Mouse (Mus musculus): ENCODE measurements at regions not wholly inside any gene's neighbourhood (a gene's known extent, or its start where the extent isn't known, plus 50 kb on each side); places are given as distances from the start of the nearest gene placed in this dataset.

- peaks cover 49% of the 10 kb centered on the region for H3K4me1 ChIP-seq
- H3K27ac ChIP-seq, result peak overlapping the region; percentile 38
Observed at GRCm38 (mm10) chr11:32902923-32903322, 78.5 kb upstream of the Smim23 start.

DNA sequence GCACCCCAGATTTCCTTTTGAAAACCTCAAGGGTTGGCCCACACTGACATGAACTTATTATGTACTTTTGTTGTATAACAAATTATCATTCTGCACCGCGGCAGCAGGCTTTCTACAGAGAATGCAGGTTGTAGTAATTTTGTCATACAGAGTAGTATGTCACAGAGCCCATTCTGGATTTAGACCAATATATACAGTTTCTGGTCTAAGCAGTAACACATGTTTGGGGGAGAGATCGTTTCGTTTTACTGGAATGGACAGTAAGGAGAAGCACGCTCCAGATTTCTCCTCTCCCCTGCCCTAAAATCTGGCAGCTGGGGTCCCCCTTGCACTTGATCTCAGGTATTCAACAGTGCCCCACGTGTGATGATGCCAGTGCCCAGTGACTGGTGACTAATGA, 76.0 kb upstream of the Smim23 start:
- no peak for ATAC-seq (ENCODE audit: insufficient number of reproducible peaks, low FRiP score, low TSS enrichment, low read depth)
- Histone ChIP-seq H3K27me3 (no peaks in the 10 kb centered on the region; the same call in 1 of the 2 replicates), H3K4me1 (peaks cover 43% of the 10 kb centered on the region), H3K27ac (peak overlapping the region; percentile 55), H3K9ac (no peak overlapping the region), H3K36me3 (no peaks in the 10 kb centered on the region), H3K9me3 (no peaks in the 10 kb centered on the region), H3K4me3 (no peak overlapping the region), H3K4me2 (0 out of 2 replicates have a peak overlapping the region, but pooled peaks have one; percentile 26)
- WGBS, result 23% methylated on average over 6 of the region's 6 CpGs

More at GRCm38 (mm10) chr11:32902923-32903322, 78.5 kb upstream of the Smim23 start:
- Histone ChIP-seq H3K9ac (no peak overlapping the region), H3K36me3 (no peaks in the 10 kb centered on the region), H3K4me2 (no peak overlapping the region), H3K27me3 (no peaks in the 10 kb centered on the region; the same call in 1 of the 2 replicates), H3K4me3 (no peak overlapping the region), H3K9me3 (no peaks in the 10 kb centered on the region)
- no peak for ATAC-seq (ENCODE audit: insufficient number of reproducible peaks, low FRiP score, low TSS enrichment, low read depth)
- 20% methylated on average over 7 of the region's 10 CpGs for WGBS

- 25% methylated on average over 13 of the region's 13 CpGs for WGBS
- Histone ChIP-seq H3K9ac (no peak overlapping the region), H3K36me3 (no peaks in the 10 kb centered on the region), H3K27ac (peak overlapping the region; percentile 55), H3K4me2 (peak overlapping the region; percentile 26; the same call in 1 of the 2 replicates), H3K4me1 (peaks cover 43% of the 10 kb centered on the region), H3K4me3 (no peak overlapping the region), H3K9me3 (no peaks in the 10 kb centered on the region), H3K27me3 (no peaks in the 10 kb centered on the region; the same call in 1 of the 2 replicates)
- ATAC-seq (ENCODE audit: insufficient number of reproducible peaks, low FRiP score, low TSS enrichment, low read depth), result peak; percentile 44; the same call in 1 of the 2 replicates
Observed at GRCm38 (mm10) chr11:32899604-32900216, 75.3 kb upstream of the Smim23 start.

DNA sequence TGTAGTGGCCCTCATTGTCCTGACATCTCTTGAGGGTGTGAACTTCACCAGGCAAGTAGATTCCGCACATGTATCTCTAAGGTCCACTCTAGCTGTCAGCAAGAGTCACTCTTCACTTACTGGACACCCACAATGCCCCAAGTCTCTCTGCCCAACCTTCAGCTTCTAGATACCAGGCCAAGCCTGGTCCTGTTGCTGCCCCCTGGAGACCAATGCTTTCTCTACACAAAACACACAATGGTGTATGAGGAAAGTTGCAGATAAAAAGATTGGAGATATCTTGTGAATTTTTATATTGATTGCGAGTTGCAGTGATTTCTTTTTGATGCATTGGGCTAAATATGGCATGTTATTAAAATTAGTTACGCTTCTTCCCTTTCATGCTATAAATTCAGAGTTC, 71.0 kb upstream of the Smim23 start:
- no peaks in the 10 kb centered on the region for H3K36me3 ChIP-seq
- H3K4me3 ChIP-seq, result no peak overlapping the region
- H3K9ac ChIP-seq, result no peak overlapping the region
- no peak overlapping the region for H3K27ac ChIP-seq
- peaks cover 22% of the 10 kb centered on the region for H3K4me1 ChIP-seq
- ATAC-seq (ENCODE audit: insufficient number of reproducible peaks, low FRiP score, low TSS enrichment, low read depth), result no peak
- H3K9me3 ChIP-seq, result no peaks in the 10 kb centered on the region
- no peak overlapping the region for H3K4me2 ChIP-seq
- WGBS, result 78% methylated on average over 3 of the region's 3 CpGs
- H3K27me3 ChIP-seq, result no peaks in the 10 kb centered on the region

DNA sequence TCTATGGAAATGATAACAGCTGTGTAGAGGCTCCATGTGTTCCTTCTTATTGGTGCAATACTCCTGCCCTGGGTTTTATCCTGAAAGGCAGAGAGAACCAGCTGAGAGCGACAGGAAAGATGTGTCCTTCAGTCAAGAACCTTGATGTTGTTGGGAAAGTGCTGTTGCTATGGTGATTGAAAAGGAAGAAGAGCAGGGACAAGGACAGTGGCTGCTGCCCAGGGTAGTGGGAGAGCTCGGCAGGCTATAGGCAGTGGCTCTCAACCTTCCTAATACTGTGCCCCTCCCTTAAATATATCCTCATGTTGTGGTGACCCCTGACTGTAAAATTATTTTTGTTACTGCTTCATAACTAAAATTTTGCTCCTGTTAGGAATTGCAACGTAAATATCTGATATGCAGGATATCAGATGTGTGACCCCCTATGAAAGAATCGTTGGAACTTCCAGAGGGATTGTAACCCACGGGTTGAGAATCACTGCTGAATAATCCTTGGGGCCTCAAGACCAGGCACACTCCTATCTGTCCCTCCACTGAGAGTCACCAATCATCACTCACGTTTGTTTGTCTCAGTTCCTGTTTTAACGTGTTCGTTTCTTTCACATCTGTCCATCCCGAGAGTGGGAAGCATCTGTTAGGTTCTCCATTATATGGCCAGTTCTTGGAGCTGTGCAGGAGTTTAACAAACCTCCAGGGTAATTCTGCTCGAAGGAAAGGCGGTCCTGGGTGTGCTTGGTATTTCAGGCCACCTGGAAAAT, 68.9 kb upstream of the Smim23 start:
- Histone ChIP-seq H3K9me3 (no peaks in the 10 kb centered on the region), H3K4me1 (peaks cover 7% of the 10 kb centered on the region), H3K36me3 (no peaks in the 10 kb centered on the region), H3K4me3 (no peak overlapping the region), H3K27me3 (no peaks in the 10 kb centered on the region), H3K9ac (no peak overlapping the region), H3K4me2 (no peak overlapping the region), H3K27ac (no peak overlapping the region)
- no peak for ATAC-seq (ENCODE audit: insufficient number of reproducible peaks, low FRiP score, low TSS enrichment, low read depth)
- WGBS, result 32% methylated on average over 11 of the region's 11 CpGs

- no peak overlapping the region for H3K27ac ChIP-seq
Observed at GRCm38 (mm10) chr11:32892496-32892895, 68.1 kb upstream of the Smim23 start.

DNA sequence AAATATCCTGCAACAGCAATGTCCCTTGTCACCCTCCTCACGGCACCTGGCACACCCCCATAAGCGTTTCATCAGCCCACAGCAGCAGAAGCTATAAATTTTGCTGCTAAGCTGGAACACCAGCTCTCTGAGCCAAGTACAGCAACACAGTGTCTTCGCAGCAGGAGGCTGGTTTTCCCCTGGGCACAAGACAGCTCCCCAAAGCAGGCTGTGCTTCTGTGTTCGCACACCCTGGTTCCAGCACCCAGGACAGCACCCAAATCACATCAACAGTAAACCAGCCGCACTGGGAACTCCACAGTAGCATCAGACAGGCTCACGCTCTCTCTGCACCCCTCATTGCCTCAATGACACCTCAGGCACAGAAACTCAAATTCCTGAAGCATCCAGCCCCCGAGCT, 64.8 kb upstream of the Smim23 start:
- H3K36me3 ChIP-seq, result no peaks in the 10 kb centered on the region
- H3K4me1 ChIP-seq, result peaks cover 6% of the 10 kb centered on the region
- WGBS, result 14% methylated on average over 7 of the region's 7 CpGs
- no peak overlapping the region for H3K4me2 ChIP-seq
- H3K27ac ChIP-seq, result no peak overlapping the region
- H3K9ac ChIP-seq, result no peak overlapping the region
- no peak overlapping the region for H3K4me3 ChIP-seq
- H3K27me3 ChIP-seq, result no peaks in the 10 kb centered on the region
- ATAC-seq (ENCODE audit: insufficient number of reproducible peaks, low FRiP score, low TSS enrichment, low read depth), result no peak
- H3K9me3 ChIP-seq, result no peaks in the 10 kb centered on the region

More at GRCm38 (mm10) chr11:32892496-32892895, 68.1 kb upstream of the Smim23 start:
- no peaks in the 10 kb centered on the region for H3K9me3 ChIP-seq
- H3K27me3 ChIP-seq, result no peaks in the 10 kb centered on the region
- ATAC-seq (ENCODE audit: insufficient number of reproducible peaks, low FRiP score, low TSS enrichment, low read depth), result no peak
- no peak overlapping the region for H3K9ac ChIP-seq
- WGBS, result 86% methylated on average over 5 of the region's 5 CpGs
- no peaks in the 10 kb centered on the region for H3K36me3 ChIP-seq
- H3K4me3 ChIP-seq, result no peak overlapping the region
- H3K4me1 ChIP-seq, result peaks cover 6% of the 10 kb centered on the region
- H3K4me2 ChIP-seq, result no peak overlapping the region

DNA sequence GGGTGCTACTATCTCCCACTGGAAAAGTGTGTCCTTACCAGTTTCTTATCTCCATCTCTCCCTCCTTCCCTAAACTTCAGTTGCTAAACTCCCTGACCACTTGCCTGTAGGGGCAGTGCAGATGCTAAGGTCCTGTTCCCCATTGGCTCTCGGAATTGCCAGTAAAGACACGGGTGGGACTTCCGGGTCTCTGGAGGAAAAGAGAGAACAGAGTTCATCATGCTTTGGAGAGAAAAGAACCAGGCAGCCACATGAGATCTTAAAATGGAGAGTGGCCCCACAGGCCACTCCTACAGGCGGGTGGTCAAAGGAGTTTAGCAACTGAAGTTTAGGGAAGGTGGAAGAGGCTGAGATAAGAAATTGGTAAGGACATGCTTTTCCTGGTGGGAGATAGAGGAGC, 60.3 kb upstream of the Smim23 start:
- no peak for ATAC-seq (ENCODE audit: insufficient number of reproducible peaks, low FRiP score, low TSS enrichment, low read depth)
- Histone ChIP-seq H3K4me3 (no peak overlapping the region), H3K9me3 (no peaks in the 10 kb centered on the region), H3K27ac (no peak overlapping the region), H3K4me1 (peaks cover 9% of the 10 kb centered on the region), H3K9ac (no peak overlapping the region), H3K27me3 (no peaks in the 10 kb centered on the region), H3K36me3 (no peaks in the 10 kb centered on the region), H3K4me2 (no peak overlapping the region)
- WGBS, result 77% methylated on average over 4 of the region's 4 CpGs

DNA sequence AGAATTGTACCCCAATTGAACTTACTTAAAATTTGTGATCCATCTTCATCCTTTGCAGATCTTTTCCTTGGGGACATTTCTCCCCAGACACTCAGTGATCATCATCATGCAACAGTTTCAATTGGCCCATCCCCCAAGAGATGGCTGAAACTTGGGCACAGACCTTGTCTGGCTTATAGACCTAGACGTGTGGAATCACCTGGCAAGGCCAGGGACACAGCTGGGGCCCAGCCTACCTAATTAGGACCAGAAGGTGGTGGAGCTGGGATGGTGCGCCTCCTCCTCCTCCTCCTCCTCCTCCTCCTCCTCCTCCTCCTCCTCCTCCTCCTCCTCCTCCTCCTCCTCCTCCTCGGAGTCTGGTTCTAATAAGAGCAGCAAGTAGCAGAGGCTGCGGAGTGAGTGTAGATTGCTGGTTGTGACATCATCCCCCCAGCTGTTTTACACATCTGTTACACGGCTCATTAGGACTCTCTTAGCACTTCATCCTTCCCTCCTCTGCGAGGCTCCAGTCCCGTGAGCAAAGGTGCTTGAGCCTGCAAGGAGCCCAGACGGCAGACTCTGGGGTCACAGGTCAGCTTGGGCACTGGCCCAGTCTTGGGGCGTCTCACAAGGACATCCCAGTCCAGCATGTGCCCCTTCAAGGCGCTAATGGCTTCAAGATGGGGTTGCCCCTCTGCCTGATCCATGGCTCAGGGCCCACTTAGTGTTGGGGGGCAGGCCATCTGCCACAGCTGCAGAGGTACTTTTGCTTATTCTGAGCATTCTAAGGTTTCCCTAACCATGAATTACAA, 58.9 kb upstream of the Smim23 start:
- H3K27me3 ChIP-seq, result no peaks in the 10 kb centered on the region
- H3K36me3 ChIP-seq, result no peaks in the 10 kb centered on the region
- ATAC-seq (ENCODE audit: insufficient number of reproducible peaks, low FRiP score, low TSS enrichment, low read depth), result no peak
- H3K4me3 ChIP-seq, result no peak overlapping the region
- no peak overlapping the region for H3K4me2 ChIP-seq
- 0 out of 2 replicates have a peak overlapping the region, but pooled peaks have one; percentile 2 for H3K27ac ChIP-seq
- no peak overlapping the region for H3K9ac ChIP-seq
- H3K4me1 ChIP-seq, result peaks cover 3% of the 10 kb centered on the region; the same call in 1 of the 2 replicates
- 22% methylated on average over 9 of the region's 10 CpGs for WGBS
- 0 out of 2 replicates have a peak, but pooled peaks cover 2% of the 10 kb centered on the region for H3K9me3 ChIP-seq

DNA sequence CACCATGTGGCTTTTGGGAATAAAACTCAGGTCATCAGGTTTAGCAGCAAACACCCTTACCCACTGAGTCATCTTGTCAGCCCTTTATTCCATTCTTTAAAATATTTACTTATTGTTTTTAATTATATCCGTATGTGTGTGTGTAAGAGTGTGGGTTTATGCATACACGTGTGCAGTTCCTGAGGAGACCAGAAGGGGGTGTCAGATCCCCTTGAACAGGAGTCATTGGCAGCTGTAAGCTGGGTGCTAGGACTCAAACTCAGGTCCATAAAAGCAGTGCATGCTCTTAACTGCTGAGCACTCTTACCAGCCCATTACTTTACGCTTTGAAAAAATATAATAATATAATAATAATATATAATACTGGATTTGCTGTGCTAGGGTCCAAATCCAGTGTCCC, 54.6 kb upstream of the Smim23 start:
- peaks cover 3% of the 10 kb centered on the region; the same call in 1 of the 2 replicates for H3K4me1 ChIP-seq
- no peaks in the 10 kb centered on the region for H3K27me3 ChIP-seq
- H3K27ac ChIP-seq, result no peak overlapping the region
- 0 out of 2 replicates have a peak, but pooled peaks cover 2% of the 10 kb centered on the region for H3K9me3 ChIP-seq
- no peak for ATAC-seq (ENCODE audit: insufficient number of reproducible peaks, low FRiP score, low TSS enrichment, low read depth)
- H3K36me3 ChIP-seq, result no peaks in the 10 kb centered on the region
- 97% methylated on average over 3 of the region's 3 CpGs for WGBS
- no peak overlapping the region for H3K4me3 ChIP-seq
- H3K4me2 ChIP-seq, result no peak overlapping the region
- H3K9ac ChIP-seq, result no peak overlapping the region
